Mouse (Mus musculus) gastrocnemius, adult 2 months (tissue): ENCODE results near the gene Prom1. TPM values are rescaled to one million over a fixed set of nuclear protein-coding genes. Genes with fewer than 3 reads are reported as not detected.
"Not testable (repeated sequence)": the region's sequence is repeated elsewhere in the genome, so short reads cannot be mapped to it uniquely, and the experiment has no call there.

Experiments used
- DNase-seq: peaks from one replicate; pipeline ENCODE4 v3.0.0; 2022
- H3K27ac ChIP-seq: fragments of 200-600 bp; 2 replicates; pipeline ENCODE4 v1.8.1; 2022; ENCODE audit warnings: mild to moderate bottlenecking
- H3K4me3 ChIP-seq: fragments of 200-600 bp; 2 replicates; pipeline ENCODE4 v1.8.1; 2022; ENCODE audit warnings: mild to moderate bottlenecking, moderate library complexity
- CTCF ChIP-seq: fragments of 200-600 bp; IDR thresholded peaks from 2 replicates; pipeline ENCODE4 v1.8.1; 2022; ENCODE audit warnings: antibody characterized with exemption, mild to moderate bottlenecking, moderate library complexity
- intact Hi-C: fragments of 180-260 bp; cut with DNase I; formaldehyde crosslinking; loops from one replicate; pipeline ENCODE4 v1.15.1; 2025
- long read RNA-seq, 2 experiments: library from polyadenylated mRNA; stranded (forward); transcript quantifications; one replicate each; pipeline ENCODE4 v2.0.0; 2021
- total RNA-seq, 2 experiments: library from RNA; stranded (reverse); gene quantifications; 2 replicates each; pipeline ENCODE4 v1.2.3; 2021

Gene Prom1
- 10 to 100 TPM in 1 of 2 experiments, 1 to 10 TPM in 1; 9.6 to 10.4 TPM for total RNA-seq
- long read RNA-seq, experiment 1, partial matches to known transcripts = 0 of 3 reads
- long read RNA-seq, experiment 1, other reads (novel, unspliced or antisense) = 1 of 3 reads
- long read RNA-seq, experiment 2, partial matches to known transcripts = 0 of 2 reads
- long read RNA-seq, experiment 2, other reads (novel, unspliced or antisense) = 1 of 2 reads

DNA sequence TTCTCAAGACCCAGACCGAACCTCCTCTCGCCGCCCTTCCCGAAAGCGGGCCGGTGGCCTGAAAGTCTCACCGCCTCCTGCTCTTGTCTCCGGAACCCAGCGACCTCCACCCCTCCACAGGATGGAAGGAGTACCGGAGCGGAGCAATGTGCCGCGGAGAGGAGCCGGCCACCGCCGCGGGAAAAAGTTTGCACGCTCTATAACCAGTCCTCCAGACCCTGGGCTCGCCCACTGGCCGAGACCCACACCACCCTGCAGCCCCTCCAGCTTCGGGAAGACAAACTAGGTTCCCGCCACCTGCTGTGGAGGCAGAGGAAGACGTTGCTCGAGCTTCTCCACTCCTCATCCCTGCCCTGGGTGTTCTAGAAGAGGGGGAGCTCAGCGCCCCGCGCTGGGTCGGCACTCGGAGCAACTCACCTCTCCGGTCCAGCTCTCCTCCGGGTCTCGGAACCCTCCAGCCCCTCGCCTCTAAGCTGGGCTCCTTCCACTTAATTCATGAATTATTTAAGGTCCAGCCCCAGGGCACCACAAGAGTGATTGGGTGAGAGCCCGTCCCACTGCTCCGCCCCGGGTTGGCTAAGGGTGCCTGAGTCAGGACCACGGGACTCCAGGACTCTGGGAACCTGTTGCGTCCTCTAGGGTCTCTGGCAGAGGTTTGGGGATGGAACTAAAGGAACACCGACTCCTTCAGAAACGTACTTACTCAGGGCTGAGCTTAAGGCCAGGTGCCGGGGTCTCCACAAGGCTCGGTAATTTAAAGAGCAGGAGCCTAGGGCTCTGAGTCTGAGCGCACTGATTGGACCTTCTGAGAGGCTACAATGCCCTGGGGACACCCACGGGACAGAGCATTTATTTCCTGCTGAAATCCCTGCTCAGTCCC, at the start of gene Prom1:
TSS of gene Prom1 (minus strand) at position 802 of the 880 bp plus-strand sequence.
- Histone ChIP-seq H3K4me3 (peak within 1 kb of the TSS; percentile 77), H3K27ac (peak within 1 kb of the TSS; percentile 82)
- no peak for TF ChIP-seq CTCF
- DNase-seq = peak; percentile 29
- intact Hi-C loops = no loop called here

DNA sequence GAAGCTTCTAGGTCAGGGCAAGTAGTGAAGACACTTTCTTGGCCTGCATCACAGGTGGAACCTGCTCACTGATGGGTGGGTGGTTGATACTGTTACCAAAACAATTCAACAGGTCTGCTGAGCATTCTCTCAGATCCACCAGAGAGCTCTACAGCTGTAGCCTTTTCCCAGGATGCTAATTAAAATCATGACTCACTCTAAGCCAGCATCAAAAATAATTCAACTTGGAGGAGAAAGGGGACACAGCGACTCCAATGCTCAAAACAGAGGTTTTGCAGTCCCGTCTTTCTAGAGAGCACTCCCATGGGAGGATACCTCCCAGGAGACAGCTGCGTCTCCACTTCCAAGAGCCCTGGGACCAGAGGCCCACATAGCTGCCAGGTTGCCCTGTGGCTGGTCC, 45.9 kb upstream of the Prom1 start:
- intact Hi-C loops = no loop called here
- no peak overlapping the region for H3K4me3 ChIP-seq
- no peak for DNase-seq
- TF ChIP-seq CTCF = no peak
- H3K27ac ChIP-seq = no peak overlapping the region

DNA sequence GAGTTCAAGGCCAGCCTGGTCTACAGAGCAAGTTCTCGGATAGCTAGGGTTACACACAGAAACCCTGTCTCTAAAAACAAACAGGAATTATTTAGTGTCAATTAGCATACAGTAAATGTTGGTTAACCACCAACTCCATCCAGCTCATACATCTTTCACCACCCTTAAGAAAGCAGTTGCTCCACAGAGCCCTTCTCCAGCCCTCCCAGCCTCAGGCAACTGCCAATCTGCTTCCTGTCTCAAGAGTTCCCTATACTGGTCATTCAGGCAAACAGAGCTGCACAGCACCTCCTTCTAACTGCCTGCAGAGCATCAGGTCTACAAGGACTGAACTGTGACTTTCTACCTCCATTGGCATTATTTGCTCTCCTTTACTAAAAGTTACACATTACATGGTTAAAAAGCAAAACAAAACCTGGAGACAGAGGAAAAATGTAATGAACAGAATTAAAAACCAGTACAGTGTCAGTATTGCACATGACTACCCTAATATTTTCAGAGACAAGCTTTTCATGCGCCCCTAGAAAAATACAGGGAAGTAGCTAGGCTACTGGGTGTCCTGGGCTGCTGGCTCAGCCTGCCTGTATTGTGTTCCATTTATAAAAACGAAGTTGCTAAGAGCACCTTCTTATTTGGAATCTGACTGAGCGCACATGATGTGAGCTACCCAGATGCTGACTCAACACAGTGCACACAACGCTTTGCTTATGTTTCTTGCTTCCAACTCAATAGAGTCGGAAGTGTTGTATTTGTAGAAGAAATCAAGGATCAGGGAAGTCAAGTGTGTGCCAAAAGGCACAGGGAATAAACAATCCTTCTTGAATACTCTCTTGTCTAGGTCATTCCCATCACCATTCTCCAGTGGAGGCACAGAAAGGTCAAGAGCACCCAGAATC, 44.9 kb upstream of the Prom1 start:
- DNase-seq = no peak
- intact Hi-C loops = no loop called here
- H3K4me3 ChIP-seq = no peak overlapping the region
- TF ChIP-seq CTCF = no peak
- no peak overlapping the region for H3K27ac ChIP-seq

DNA sequence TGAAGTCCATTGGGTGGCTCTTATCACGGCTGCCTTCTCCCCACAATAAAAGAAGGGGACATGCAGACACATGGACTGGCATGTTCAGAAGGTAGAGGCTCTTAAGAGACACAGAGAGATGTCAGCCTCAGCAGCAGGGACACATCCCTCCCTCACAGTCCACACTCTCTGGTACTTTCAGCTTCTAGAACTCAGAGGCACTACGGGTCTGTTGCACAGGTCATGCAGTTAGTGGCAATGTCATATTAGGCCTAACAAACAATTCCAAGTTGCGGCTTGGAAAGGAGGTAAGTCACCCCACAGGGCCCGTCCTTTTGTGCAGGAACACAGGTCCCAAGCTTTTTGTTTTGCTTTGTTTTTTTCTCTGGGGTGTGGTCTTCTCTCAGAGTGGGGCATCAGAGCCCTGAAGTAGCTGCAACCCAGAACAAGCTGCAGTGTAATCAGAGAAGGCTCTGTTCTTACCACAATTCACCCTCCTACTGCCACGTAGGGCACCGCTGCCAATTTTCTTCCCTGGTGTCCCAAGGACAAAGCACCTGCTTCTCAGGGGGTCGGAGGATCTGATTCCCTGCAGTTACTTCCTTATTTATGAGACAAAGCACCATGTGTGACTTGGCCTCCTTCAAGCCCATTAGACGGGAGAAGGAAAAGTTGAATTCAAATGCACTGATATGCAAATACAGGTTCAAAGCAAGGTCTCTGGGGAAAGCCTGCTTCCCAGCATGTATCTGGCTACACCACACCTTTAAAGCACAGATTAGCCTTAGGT, 41.8 kb upstream of the Prom1 start:
- intact Hi-C loops = no loop called here
- H3K4me3 ChIP-seq = no peak overlapping the region
- DNase-seq = no peak
- no peak overlapping the region for H3K27ac ChIP-seq
- no peak for TF ChIP-seq CTCF

- intact Hi-C loops = no loop called here
Observed at GRCm38 (mm10) chr5:44127487-44127886, 25.7 kb upstream of the Prom1 start.

GRCm38 (mm10) chr5:44126574-44126973, 24.7 kb upstream of the Prom1 start:
- DNase-seq, H3K4me3 ChIP-seq, H3K27ac ChIP-seq, intact Hi-C loops: not testable (repeated sequence)

More at GRCm38 (mm10) chr5:44127487-44127886, 25.7 kb upstream of the Prom1 start:
- TF ChIP-seq CTCF = no peak
- Histone ChIP-seq H3K27ac (no peak overlapping the region), H3K4me3 (no peak overlapping the region)
- DNase-seq = no peak

GRCm38 (mm10) chr5:44121390-44121789, 19.6 kb upstream of the Prom1 start:
- no peak for DNase-seq
- no peak for TF ChIP-seq CTCF
- intact Hi-C loops = no loop called here
- H3K4me3 ChIP-seq = no peak overlapping the region
- H3K27ac ChIP-seq = no peak overlapping the region

DNA sequence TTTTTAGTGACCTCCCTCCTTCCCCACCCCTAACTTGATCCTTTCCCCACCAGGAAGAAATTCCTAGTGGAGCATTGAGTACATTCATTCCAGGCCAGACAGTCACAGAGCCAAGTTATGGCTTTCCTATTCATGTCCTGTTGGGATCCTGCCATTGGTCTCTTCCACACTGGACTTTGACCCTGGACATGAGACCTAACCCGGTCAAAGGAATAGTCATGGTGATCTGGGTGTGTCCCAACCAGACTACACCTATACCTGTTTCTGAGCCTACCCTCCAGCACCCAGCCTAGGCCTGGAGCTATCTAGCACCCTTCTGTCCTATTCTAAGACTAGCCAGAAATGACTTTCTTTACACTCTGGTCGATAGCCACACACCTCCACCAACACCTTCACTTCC, 11.3 kb upstream of the Prom1 start:
- TF ChIP-seq CTCF = no peak
- intact Hi-C loops = no loop called here
- Histone ChIP-seq H3K4me3 (no peak overlapping the region), H3K27ac (no peak overlapping the region)
- no peak for DNase-seq

DNA sequence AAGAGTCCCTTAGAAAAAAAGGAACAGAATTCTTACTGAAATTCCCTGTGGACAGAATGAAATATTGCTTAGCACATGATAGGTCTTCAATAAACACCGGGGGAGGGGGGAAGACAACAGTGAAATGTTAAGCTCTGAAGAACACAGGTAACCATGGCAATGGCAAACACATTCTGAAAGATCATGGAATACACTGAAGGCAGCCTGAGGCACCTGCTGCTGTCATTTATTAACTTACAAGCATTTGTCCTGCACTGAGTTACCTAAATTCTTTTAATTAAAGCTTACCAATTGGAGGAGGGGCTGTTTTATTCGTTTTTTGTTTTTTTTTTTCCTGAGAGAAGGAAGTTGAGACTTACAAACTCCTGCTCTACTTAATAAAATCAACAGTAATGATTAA, 7.3 kb upstream of the Prom1 start:
- intact Hi-C loops = no loop called here

GRCm38 (mm10) chr5:44108125-44108524, 6.3 kb upstream of the Prom1 start:
- H3K4me3 ChIP-seq = no peak overlapping the region
- no peak overlapping the region for H3K27ac ChIP-seq
- no peak for DNase-seq
- intact Hi-C loops = no loop called here
- no peak for TF ChIP-seq CTCF

More for the DNA sequence above, 7.3 kb upstream of the Prom1 start:
- no peak overlapping the region for H3K27ac ChIP-seq
- no peak for DNase-seq
- TF ChIP-seq CTCF = no peak
- no peak overlapping the region for H3K4me3 ChIP-seq

DNA sequence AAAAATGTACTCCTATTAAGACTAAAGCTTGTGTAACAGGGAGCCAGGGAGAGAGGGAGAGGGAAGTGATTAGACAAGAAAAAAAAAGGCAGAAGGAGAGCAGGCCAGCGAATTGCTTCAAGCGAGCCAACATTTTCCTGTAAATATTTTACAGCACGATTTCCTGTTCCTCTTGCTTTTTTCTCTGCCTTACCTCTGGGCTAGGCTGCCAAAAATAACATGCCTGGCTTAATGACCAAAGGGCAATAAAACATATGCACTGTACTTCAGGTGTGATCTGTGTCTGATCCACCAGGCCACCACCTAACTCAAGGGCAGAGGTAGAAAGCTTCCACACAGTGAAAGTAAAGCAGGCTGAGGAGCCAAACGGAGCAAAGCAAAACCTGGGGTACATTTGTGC, 3.4 kb upstream of the Prom1 start:
- DNase-seq = no peak
- H3K27ac ChIP-seq = no peak overlapping the region
- no peak overlapping the region for H3K4me3 ChIP-seq
- no peak for TF ChIP-seq CTCF
- intact Hi-C loops = loop anchor here (2.0 kb wide), 1 partner anchor 56 kb away; no protein-coding TSS in a partner anchor

- no peak for DNase-seq
- Histone ChIP-seq H3K27ac (no peak overlapping the region), H3K4me3 (no peak overlapping the region)
- no peak for TF ChIP-seq CTCF
- intact Hi-C loops = loop anchor here (2.0 kb wide), 1 partner anchor 56 kb away; no protein-coding TSS in a partner anchor
Observed at GRCm38 (mm10) chr5:44104686-44105085, 2.9 kb upstream of the Prom1 start.
